Mouse (Mus musculus): ENCODE data around the gene Fkrp.

GRCm38 (mm10) chr7:16807936-16808335 is 8.6 kb downstream of the Fkrp start:
- TF ChIP-seq GATA1 (IDR thresholded peaks at IDR 0.05; ENCODE audit: borderline replicate concordance, low read length) (no peak), FLI1 (IDR thresholded peaks at IDR 0.05; ENCODE audit: low read length) (no peak)
